In the genomic region with DNA sequence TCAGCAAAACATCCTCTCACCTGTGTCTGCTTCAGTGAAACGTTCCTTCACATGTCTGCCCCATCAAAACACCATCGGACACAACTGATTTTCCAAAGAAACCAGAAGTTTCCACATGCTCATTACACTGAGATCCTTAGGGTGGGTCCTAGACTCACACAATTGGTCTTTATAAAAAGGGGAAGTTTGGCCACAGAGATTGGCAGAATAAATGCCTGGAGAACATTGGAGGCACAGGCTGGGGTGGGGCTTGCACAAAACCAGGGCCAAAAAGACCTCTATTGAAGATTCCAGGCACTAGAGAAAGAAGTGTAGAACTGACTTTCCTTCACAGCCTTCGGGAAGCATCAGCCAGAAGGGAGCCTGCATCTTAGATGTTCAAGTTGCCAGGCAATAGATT, we compare ENCODE assay signal across 25 mouse cellular contexts. TPM values are rescaled to one million over a fixed set of nuclear protein-coding genes. Genes with fewer than 3 reads are reported as not detected.
DNase-seq lines count a peak whose midpoint lies in the region; ATAC-seq and TF ChIP-seq lines count a peak whose summit lies in the region.
"Had no signal": no experiment of that assay in that cellular context is flagged by ENCODE, and none has a peak within 500 bp of the region (broad histone marks: within the 10 kb centered on the region; RNA-seq: fewer than 3 reads in every experiment).

No protein-coding gene starts in this region.

- ATAC-seq in granulocyte monocyte progenitor cell, adult 5-6 weeks (replicated peaks; ENCODE audit: poor library complexity, severe bottlenecking) = peak; percentile 56
- ATAC-seq: CD4-positive, CD25-positive, alpha-beta regulatory T cell, adult 4 months; forebrain, embryonic 14.5 days; forebrain, embryonic 16.5 days had no signal

- no peaks in the 10 kb centered on the region for H3K79me2 ChIP-seq in MEL (ENCODE audit: control insufficient read depth, insufficient read depth, low read length, poor library complexity)

- TF ChIP-seq CTCF in MEL (IDR thresholded peaks at IDR 0.05 in 2 of 3, conservative IDR thresholded peaks at IDR 0.05 in 1 of 3; ENCODE audit: control insufficient read depth in 1 of 3, insufficient read depth in 1 of 3, low read depth in 2 of 3, low read length in 3 of 3, poor library complexity in 1 of 3, severe bottlenecking in 1 of 3) = no peak

- H3K36me3 ChIP-seq in MEL (ENCODE audit: control insufficient read depth in 1 of 2, insufficient read depth in 2 of 2, low read length in 2 of 2) = no peaks in the 10 kb centered on the region
- H3K36me3 ChIP-seq: embryonic facial prominence, embryonic 13.5 days; embryonic facial prominence, embryonic 15.5 days; forebrain, embryonic 10.5 days; forebrain, embryonic 12.5 days; G1E had no signal

- H3K9ac ChIP-seq in MEL (ENCODE audit: control insufficient read depth, low read depth, low read length, poor library complexity, severe bottlenecking) = no peak overlapping the region
- H3K9ac ChIP-seq: embryonic facial prominence, embryonic 13.5 days; embryonic facial prominence, embryonic 15.5 days; forebrain, embryonic 12.5 days had no signal

- TF ChIP-seq RAD21 in MEL (IDR thresholded peaks at IDR 0.05; ENCODE audit: low read depth, low read length) = no peak

- TF ChIP-seq EP300 in MEL (IDR thresholded peaks at IDR 0.05; ENCODE audit: low read depth in 1 of 2, low read length in 2 of 2) = no peak

- no peak overlapping the region for H3K4me3 ChIP-seq in MEL (ENCODE audit: control insufficient read depth in 1 of 2, insufficient read depth in 1 of 2, low read depth in 2 of 2, low read length in 2 of 2)
- H3K4me3 ChIP-seq: embryonic facial prominence, embryonic 13.5 days; embryonic facial prominence, embryonic 15.5 days; erythroblast, embryonic 14.5 days; forebrain, embryonic 10.5 days; forebrain, embryonic 12.5 days had no signal

- no peak for TF ChIP-seq POLR2A in MEL (IDR thresholded peaks at IDR 0.05; ENCODE audit: control insufficient read depth in 1 of 2, insufficient read depth in 1 of 2, low read depth in 1 of 2, low read length in 2 of 2, poor library complexity in 1 of 2)

- H3K27me3 ChIP-seq in MEL (ENCODE audit: control insufficient read depth in 1 of 2, insufficient read depth in 2 of 2, low read length in 2 of 2) = no peaks in the 10 kb centered on the region
- H3K27me3 ChIP-seq: CH12.LX had no signal

- no peaks in the 10 kb centered on the region for H3K9me3 ChIP-seq in MEL (replicated peaks; ENCODE audit: insufficient read depth, low read length)
- H3K9me3 ChIP-seq: embryonic facial prominence, embryonic 13.5 days; embryonic facial prominence, embryonic 15.5 days; forebrain, embryonic 10.5 days; forebrain, embryonic 12.5 days; G1E had no signal

- H3K27ac ChIP-seq in MEL (ENCODE audit: control insufficient read depth, low read depth, low read length) = no peak overlapping the region
- H3K27ac ChIP-seq: embryonic facial prominence, embryonic 13.5 days; embryonic facial prominence, embryonic 15.5 days; forebrain, embryonic 10.5 days; forebrain, embryonic 12.5 days had no signal

- intact Hi-C loops in heart, postnatal 25 days (cut with DNase I) = no loop called here

- peak; percentile 88 for DNase-seq in heart, adult 11 months
- no peak for DNase-seq in heart, postnatal 25 days (ENCODE audit: low spot score)
- peak; percentile 30 for DNase-seq in MEL (ENCODE audit: low read depth, low spot score)
- DNase-seq in kidney, postnatal 10 days = no peak
- DNase-seq: adrenal gland, adult 2 months; adrenal gland, postnatal 10 days; adrenal gland, postnatal 25 days; B cell, adult 2 months; cerebellum, adult 11 months; cerebellum, adult 18-20 months; cerebellum, adult 8-10 months; cerebellum, adult 9-11 months; cerebellum, postnatal 25 days; embryo, embryonic 11 days had no signal

- no peaks in the 10 kb centered on the region for H3K4me1 ChIP-seq in MEL (ENCODE audit: control insufficient read depth in 1 of 2, insufficient read depth in 2 of 2, low read length in 2 of 2)

TF ChIP-seq in MEL, 35 proteins besides CTCF, POLR2A, EP300 and RAD21:
- TF ChIP-seq MEF2A (IDR thresholded peaks at IDR 0.05; ENCODE audit: extremely low read depth, insufficient replicate concordance, low read depth, low read length, poor library complexity, severe bottlenecking) (no peak), MYB (IDR thresholded peaks at IDR 0.05; ENCODE audit: low read depth, low read length) (no peak), CHD2 (IDR thresholded peaks at IDR 0.05; ENCODE audit: low read length) (no peak), POLR2AphosphoS5 (IDR thresholded peaks at IDR 0.05; ENCODE audit: borderline replicate concordance, low read depth, low read length) (no peak), UBTF (IDR thresholded peaks at IDR 0.05; ENCODE audit: borderline replicate concordance, insufficient read depth, low read depth, low read length) (no peak), MYC (IDR thresholded peaks at IDR 0.05; ENCODE audit: low read depth, low read length) (no peak), TAL1 (IDR thresholded peaks at IDR 0.05; ENCODE audit: low read length) (no peak), ZC3H11A (IDR thresholded peaks at IDR 0.05; ENCODE audit: low read depth, low read length) (no peak), ELF1 (IDR thresholded peaks at IDR 0.05; ENCODE audit: low read depth, low read length) (no peak), E2F4 (IDR thresholded peaks at IDR 0.05; ENCODE audit: borderline replicate concordance, low read depth, low read length) (no peak), GABPA (IDR thresholded peaks at IDR 0.05; ENCODE audit: low read depth, low read length) (no peak), ZKSCAN1 (IDR thresholded peaks at IDR 0.05; ENCODE audit: low read depth, low read length) (no peak), GATA1 (IDR thresholded peaks at IDR 0.05; ENCODE audit: low read depth, low read length) (no peak), SMC3 (IDR thresholded peaks at IDR 0.05; ENCODE audit: low read depth, low read length) (no peak), HCFC1 (IDR thresholded peaks at IDR 0.05; ENCODE audit: low read depth, low read length) (no peak), SIN3A (IDR thresholded peaks at IDR 0.05; ENCODE audit: low read length) (no peak), MAZ (IDR thresholded peaks at IDR 0.05; ENCODE audit: low read depth, low read length) (no peak)

RNA-seq across cellular contexts. Expression of a gene that starts 21.2 kb away (rescaled TPM):
- total RNA-seq in heart, postnatal 25 days (2021) = 10 to 100 TPM; 62.9 to 66.5 TPM
- total RNA-seq in MEL (2012; rRNA removed) = not detected in 2 replicates
- polyA plus RNA-seq in MEL (2012; ENCODE audit: insufficient read depth in 1 of 2, insufficient read length in 2 of 2, low read depth in 1 of 2, low replicate concordance in 2 of 2, missing spikeins in 1 of 2) = not detected
- total RNA-seq in granulocyte monocyte progenitor cell, adult 5-6 weeks (2014; fragmentation: Nextera tagmentation) = not detected in 2 replicates
- total RNA-seq in granulocyte monocyte progenitor cell, adult 5-6 weeks (2017) = not detected in 2 replicates
- total RNA-seq: adrenal gland, adult 2 months; adrenal gland, postnatal 25 days; CH12.LX had no signal
- polyA plus RNA-seq: adrenal gland, adult 2 months; erythroblast, embryonic 14.5 days; forebrain, embryonic 10.5 days; forebrain, embryonic 14.5 days; forebrain, embryonic 16.5 days; G1E had no signal

Comparison
In these comparisons a context has a peak if more than half of its experiments do, and no peak if none do; other contexts are left out.
1. DNase-seq: peak in heart, adult 11 months (single experiment) and MEL (single experiment); none in heart, postnatal 25 days (single experiment) and kidney, postnatal 10 days (single experiment).
2. RNA of a gene that starts 21.2 kb away (total RNA-seq): 62.9 to 66.5 TPM in heart, postnatal 25 days; not detected in MEL and not detected in granulocyte monocyte progenitor cell, adult 5-6 weeks; every median in the first group is over 10 times any median in the second.